In the genomic region with DNA sequence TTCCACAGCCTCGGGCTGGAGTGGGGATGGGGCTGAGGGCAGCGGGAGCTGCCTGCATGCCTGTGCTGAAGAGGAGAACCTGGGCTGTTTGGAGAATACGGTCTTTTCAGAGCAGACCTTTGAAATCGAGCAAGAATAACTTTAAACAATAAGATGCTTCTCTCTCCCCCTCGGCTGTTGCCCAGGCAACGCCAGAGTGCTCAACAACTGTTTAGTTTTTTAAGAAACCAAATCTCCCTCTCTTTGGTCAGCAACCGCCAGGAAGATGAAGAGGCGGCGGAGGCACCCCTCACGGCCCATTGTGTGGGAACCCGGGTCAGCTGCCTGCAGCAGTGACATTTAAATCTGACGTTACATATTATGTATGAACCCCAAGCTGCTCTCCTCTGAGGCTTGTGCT, we compare ENCODE assay signal across 16 mouse cellular contexts. TPM values are rescaled to one million over a fixed set of nuclear protein-coding genes. Genes with fewer than 3 reads are reported as not detected.
A peak's percentile ranks its signal among the peaks of the same experiment; 100 is the strongest.
DNase-seq lines count a peak whose midpoint lies in the region; ATAC-seq and TF ChIP-seq lines count a peak whose summit lies in the region.
"Had no signal": no experiment of that assay in that cellular context is flagged by ENCODE, and none has a peak within 500 bp of the region (broad histone marks: within the 10 kb centered on the region; RNA-seq: fewer than 3 reads in every experiment).

No protein-coding gene starts in this region.

- H3K27me3 ChIP-seq in E14TG2a.4 (ENCODE audit: insufficient read depth, low read length) = peaks cover 10% of the 10 kb centered on the region
- H3K27me3 ChIP-seq in forebrain, embryonic 16.5 days (replicated peaks; ENCODE audit: control insufficient read depth, insufficient read depth, low read length) = no peaks in the 10 kb centered on the region
- H3K27me3 ChIP-seq in midbrain, embryonic 13.5 days = peaks cover 10% of the 10 kb centered on the region; the same call in 1 of the 2 replicates
- H3K27me3 ChIP-seq in heart, embryonic 10.5 days (ENCODE audit: insufficient read depth, poor library complexity, severe bottlenecking) = peaks cover 61% of the 10 kb centered on the region

- H3K4me1 ChIP-seq in E14TG2a.4 (replicated peaks; ENCODE audit: low read depth, low read length) = peaks cover 29% of the 10 kb centered on the region
- peaks cover 30% of the 10 kb centered on the region for H3K4me1 ChIP-seq in forebrain, embryonic 16.5 days (replicated peaks; ENCODE audit: control insufficient read depth, insufficient read depth, low read length)
- H3K4me1 ChIP-seq in midbrain, embryonic 13.5 days (replicated peaks) = peaks cover 50% of the 10 kb centered on the region
- peaks cover 18% of the 10 kb centered on the region for H3K4me1 ChIP-seq in heart, embryonic 10.5 days
- H3K4me1 ChIP-seq: liver, embryonic 12.5 days had no signal

- no peak overlapping the region for H3K4me2 ChIP-seq in forebrain, embryonic 16.5 days (ENCODE audit: low read length)
- peak overlapping the region; percentile 25 for H3K4me2 ChIP-seq in midbrain, embryonic 13.5 days (replicated peaks)
- H3K4me2 ChIP-seq: heart, embryonic 13.5 days; liver, embryonic 12.5 days had no signal

- no peak for TF ChIP-seq CTCF in E14TG2a.4 (conservative IDR thresholded peaks at IDR 0.05; ENCODE audit: low read length)

- H3K9me3 ChIP-seq in E14TG2a.4 (ENCODE audit: low read length) = no peaks in the 10 kb centered on the region
- no peaks in the 10 kb centered on the region for H3K9me3 ChIP-seq in forebrain, embryonic 16.5 days (ENCODE audit: control insufficient read depth, low read length)
- H3K9me3 ChIP-seq in midbrain, embryonic 13.5 days = no peaks in the 10 kb centered on the region
- no peaks in the 10 kb centered on the region for H3K9me3 ChIP-seq in heart, embryonic 10.5 days
- H3K9me3 ChIP-seq: heart, embryonic 13.5 days; liver, embryonic 12.5 days had no signal

- H3K4me3 ChIP-seq in E14TG2a.4 (replicated peaks; ENCODE audit: low read length) = 0 out of 2 replicates have a peak overlapping the region, but pooled peaks have one; percentile 7
- no peak overlapping the region for H3K4me3 ChIP-seq in forebrain, embryonic 16.5 days (replicated peaks; ENCODE audit: low read length)
- H3K4me3 ChIP-seq in midbrain, embryonic 13.5 days (replicated peaks) = no peak overlapping the region
- H3K4me3 ChIP-seq in heart, embryonic 10.5 days = no peak overlapping the region
- H3K4me3 ChIP-seq: heart, embryonic 13.5 days; liver, embryonic 12.5 days had no signal

- WGBS in forebrain, embryonic 16.5 days = 1% methylated on average over 12 of the region's 12 CpGs
- 1% methylated on average over 12 of the region's 12 CpGs for WGBS in midbrain, embryonic 13.5 days
- 29% methylated on average over 12 of the region's 12 CpGs for WGBS in heart, embryonic 10.5 days

- H3K36me3 ChIP-seq in E14TG2a.4 (ENCODE audit: insufficient read depth, low read length) = no peaks in the 10 kb centered on the region
- H3K36me3 ChIP-seq in forebrain, embryonic 16.5 days (ENCODE audit: control insufficient read depth, insufficient read depth) = no peaks in the 10 kb centered on the region
- no peaks in the 10 kb centered on the region for H3K36me3 ChIP-seq in midbrain, embryonic 13.5 days
- H3K36me3 ChIP-seq in heart, embryonic 10.5 days = no peaks in the 10 kb centered on the region
- H3K36me3 ChIP-seq: heart, embryonic 13.5 days; liver, embryonic 12.5 days had no signal

- no peak overlapping the region for H3K27ac ChIP-seq in forebrain, embryonic 16.5 days (ENCODE audit: low read length)
- H3K27ac ChIP-seq in midbrain, embryonic 13.5 days = no peak overlapping the region; the same call in 1 of the 2 replicates
- no peak overlapping the region for H3K27ac ChIP-seq in heart, embryonic 10.5 days
- H3K27ac ChIP-seq: heart, embryonic 13.5 days; liver, embryonic 12.5 days had no signal

- peak overlapping the region; percentile 26; the same call in 1 of the 2 replicates for H3K9ac ChIP-seq in forebrain, embryonic 16.5 days (replicated peaks; ENCODE audit: low read depth, low read length)
- H3K9ac ChIP-seq in midbrain, embryonic 13.5 days (replicated peaks) = peak overlapping the region; percentile 24; the same call in 1 of the 2 replicates
- H3K9ac ChIP-seq: heart, embryonic 13.5 days; liver, embryonic 12.5 days had no signal

- no peak for ATAC-seq in forebrain, embryonic 16.5 days
- no peak; the same call in 1 of the 2 replicates for ATAC-seq in midbrain, embryonic 13.5 days
- ATAC-seq: liver, embryonic 12.5 days; lung, postnatal 0 days had no signal

- peak; percentile 39 for DNase-seq in embryo, embryonic 11 days
- no peak for DNase-seq in embryo, embryonic 10 days (ENCODE audit: low spot score)
- no peak for DNase-seq in heart, embryonic 10.5 days (ENCODE audit: low spot score)
- no peak for DNase-seq in natural killer cell, adult 2 months (ENCODE audit: low spot score in 2 of 2)
- DNase-seq in kidney, postnatal 25 days = no peak
- DNase-seq: adrenal gland, adult 2 months; cerebellum, adult 9-11 months; gastrocnemius, postnatal 36 days; kidney, adult 9 months; right cerebral cortex, postnatal 4 days had no signal

RNA-seq across cellular contexts. Expression of gene Slc35c2, which starts 20.9 kb away (rescaled TPM):
- 60.3 and 62.4 TPM in 2 replicates for polyA plus RNA-seq in forebrain, embryonic 16.5 days (2015; fragmentation: Nextera tagmentation; extraction: Ambion mirVana)
- polyA plus RNA-seq in midbrain, embryonic 13.5 days (2015; fragmentation: Nextera tagmentation; extraction: Ambion mirVana) = 69.6 and 73.8 TPM in 2 replicates
- 57.3 and 61.9 TPM in 2 replicates for polyA plus RNA-seq in heart, embryonic 10.5 days (2016; fragmentation: Nextera tagmentation; extraction: Ambion mirVana)

RNA-seq across cellular contexts. Expression of gene Cdh22, which starts 32.1 kb away (rescaled TPM):
- 3.7 and 5.6 TPM in 2 replicates for polyA plus RNA-seq in forebrain, embryonic 16.5 days (2015; fragmentation: Nextera tagmentation; extraction: Ambion mirVana)
- polyA plus RNA-seq in midbrain, embryonic 13.5 days (2015; fragmentation: Nextera tagmentation; extraction: Ambion mirVana) = 10.4 and 15.7 TPM in 2 replicates
- polyA plus RNA-seq in heart, embryonic 10.5 days (2016; fragmentation: Nextera tagmentation; extraction: Ambion mirVana) = 0.04 and 0.12 TPM in 2 replicates

RNA-seq across cellular contexts. Expression of gene Elmo2, which starts 59.5 kb away (rescaled TPM):
- polyA plus RNA-seq in forebrain, embryonic 16.5 days (2015; fragmentation: Nextera tagmentation; extraction: Ambion mirVana) = 107 and 115 TPM in 2 replicates
- 91.6 and 98.6 TPM in 2 replicates for polyA plus RNA-seq in midbrain, embryonic 13.5 days (2015; fragmentation: Nextera tagmentation; extraction: Ambion mirVana)
- polyA plus RNA-seq in heart, embryonic 10.5 days (2016; fragmentation: Nextera tagmentation; extraction: Ambion mirVana) = 56.5 and 61.3 TPM in 2 replicates
